Mouse (Mus musculus) lung, postnatal 0 days (tissue): ENCODE data around the gene Eif2s2.
A peak's percentile ranks its signal among the peaks of the same experiment; 100 is the strongest.

Experiments
- CTCF ChIP-seq: IDR thresholded peaks from 2 replicates; pipeline ENCODE4 v1.5.1; 2016; ENCODE audit warnings: antibody characterized with exemption, mild to moderate bottlenecking
- EP300 ChIP-seq: IDR thresholded peaks from 2 replicates; pipeline ENCODE4 v1.6.1; 2016; ENCODE audit warnings: antibody characterized with exemption, mild to moderate bottlenecking, control low read depth

DNA sequence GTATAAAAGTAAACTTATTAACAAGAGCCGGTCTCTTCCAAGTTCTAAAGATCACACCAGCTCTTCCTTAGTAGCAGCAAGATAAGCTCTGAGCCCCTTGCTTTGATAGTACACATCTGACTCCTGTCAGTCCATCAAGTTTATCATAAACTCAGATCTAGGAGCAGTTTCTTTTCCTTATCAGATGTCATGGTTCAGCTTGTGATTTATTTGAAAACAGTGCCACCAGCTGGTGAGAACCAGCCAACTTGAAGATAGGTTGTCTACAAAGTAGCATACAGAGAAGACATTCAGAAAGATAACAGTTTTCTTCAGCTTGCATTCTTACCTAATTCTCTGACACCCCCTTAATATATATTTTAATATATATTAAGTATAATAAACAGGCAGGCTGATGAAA is 37.4 kb downstream of the Eif2s2 start:
- TF ChIP-seq CTCF (peak; percentile 77), EP300 (no peak)
